Mouse (Mus musculus): Measurements from ENCODE around the gene Ctns. TPM values are rescaled to one million over a fixed set of nuclear protein-coding genes. Genes with fewer than 3 reads are reported as not detected.

Ctns gene
- total RNA-seq (2014; rRNA removed; ENCODE audit: low replicate concordance): 17.0 and 17.3 TPM in 2 replicates
- polyA plus RNA-seq (2015; fragmentation: Nextera tagmentation; extraction: Ambion mirVana): 10.3 and 10.7 TPM in 2 replicates

DNA sequence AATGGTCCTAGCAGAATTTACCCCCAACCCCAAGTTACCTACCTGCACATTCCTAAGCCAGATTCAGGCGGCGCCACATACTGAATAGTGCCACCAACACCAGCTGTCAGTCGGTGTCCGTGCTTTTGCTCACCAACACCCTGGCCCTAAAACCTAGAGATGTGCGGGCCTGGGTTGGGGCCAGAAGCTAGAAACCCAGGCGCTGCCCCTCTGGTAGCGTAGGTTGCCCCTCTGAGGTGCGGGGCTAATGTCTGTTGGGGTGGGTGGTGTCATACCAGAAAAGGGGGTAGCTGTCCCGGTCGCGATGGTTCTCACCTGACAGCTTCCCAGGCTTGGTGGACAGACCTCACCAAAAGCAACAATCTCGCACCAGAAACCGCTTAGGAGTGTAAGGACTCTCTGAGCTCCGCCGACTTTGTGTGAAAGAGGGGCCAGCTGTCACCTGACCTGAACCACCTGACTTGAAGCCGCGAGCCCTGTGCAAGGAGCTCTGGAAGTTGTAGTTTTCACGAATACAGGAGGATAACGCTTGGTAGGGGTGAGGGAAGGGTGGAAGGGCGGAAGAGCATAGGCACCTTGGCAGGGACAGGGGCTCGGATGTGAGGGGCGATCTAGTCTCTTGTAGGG, at the start of gene Ctns:
Gene Ctns, minus strand, starts transcription at position 440 of the 627 bp plus-strand sequence.
- WGBS: 1% methylated on average over 22 of the region's 22 CpGs
- DNase-seq (ENCODE audit: low spot score) (peak; percentile 97), ATAC-seq (ENCODE audit: insufficient read depth, low read depth) (peak; percentile 95)
- no peaks in the 10 kb centered on the region for H3K27me3 ChIP-seq (ENCODE audit: control insufficient read depth, insufficient read depth, low read length)
- peak within 1 kb of the TSS; percentile 67 for H3K4me3 ChIP-seq (ENCODE audit: low read depth, low read length)
- no peaks in the 10 kb centered on the region for H3K9me3 ChIP-seq (replicated peaks; ENCODE audit: control insufficient read depth, low read length)
- TF ChIP-seq CTCF (IDR thresholded peaks at IDR 0.05; ENCODE audit: low read depth) (no peak), EP300 (IDR thresholded peaks at IDR 0.05; ENCODE audit: low read depth) (no peak)
- peaks cover 8% of the 10 kb centered on the region; the same call in 1 of the 2 replicates for H3K4me1 ChIP-seq (ENCODE audit: control insufficient read depth, insufficient read depth)
- peaks cover 7% of the 10 kb centered on the region; the same call in 1 of the 2 replicates for H3K36me3 ChIP-seq (replicated peaks; ENCODE audit: control insufficient read depth, insufficient read depth, low read length)
- peak within 1 kb of the TSS; percentile 54 for H3K27ac ChIP-seq (ENCODE audit: low read depth)
- peak within 1 kb of the TSS; percentile 62 for H3K9ac ChIP-seq (replicated peaks; ENCODE audit: low read depth, low read length)
- peak within 1 kb of the TSS; percentile 84 for H3K4me2 ChIP-seq (ENCODE audit: low read depth, low read length)

DNA sequence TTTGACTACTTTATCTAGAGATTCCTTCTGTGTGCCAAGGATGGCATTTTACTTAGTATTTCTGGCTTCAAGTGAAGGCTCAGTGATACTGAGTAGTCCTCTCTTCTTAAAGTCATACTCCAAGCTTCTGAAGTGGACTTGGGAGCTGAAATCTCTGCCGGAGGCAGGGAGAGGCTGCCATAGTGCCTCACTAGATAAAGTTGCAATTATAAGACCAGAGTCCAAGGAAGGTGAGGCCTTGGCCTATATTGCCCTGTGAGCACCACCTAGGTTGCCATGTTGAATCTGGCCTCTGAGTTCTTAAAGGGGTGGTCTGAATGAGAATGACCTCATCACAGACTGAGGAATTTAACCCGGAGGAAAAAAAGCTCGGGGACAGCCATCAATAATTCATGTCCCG, 43.9 kb upstream of the Ctns start:
- Histone ChIP-seq H3K4me2 (ENCODE audit: low read depth, low read length) (no peak overlapping the region), H3K27ac (ENCODE audit: low read depth) (no peak overlapping the region), H3K4me3 (ENCODE audit: low read depth, low read length) (no peak overlapping the region), H3K9me3 (replicated peaks; ENCODE audit: control insufficient read depth, low read length) (no peaks in the 10 kb centered on the region), H3K27me3 (ENCODE audit: control insufficient read depth, insufficient read depth, low read length) (no peaks in the 10 kb centered on the region), H3K36me3 (replicated peaks; ENCODE audit: control insufficient read depth, insufficient read depth, low read length) (no peaks in the 10 kb centered on the region), H3K9ac (replicated peaks; ENCODE audit: low read depth, low read length) (no peak overlapping the region), H3K4me1 (ENCODE audit: control insufficient read depth, insufficient read depth) (no peaks in the 10 kb centered on the region)
- ATAC-seq (ENCODE audit: insufficient read depth, low read depth) (no peak), DNase-seq (ENCODE audit: low spot score) (no peak)
- 78% methylated on average over 4 of the region's 4 CpGs for WGBS
- TF ChIP-seq CTCF (IDR thresholded peaks at IDR 0.05; ENCODE audit: low read depth) (no peak), EP300 (IDR thresholded peaks at IDR 0.05; ENCODE audit: low read depth) (no peak)

DNA sequence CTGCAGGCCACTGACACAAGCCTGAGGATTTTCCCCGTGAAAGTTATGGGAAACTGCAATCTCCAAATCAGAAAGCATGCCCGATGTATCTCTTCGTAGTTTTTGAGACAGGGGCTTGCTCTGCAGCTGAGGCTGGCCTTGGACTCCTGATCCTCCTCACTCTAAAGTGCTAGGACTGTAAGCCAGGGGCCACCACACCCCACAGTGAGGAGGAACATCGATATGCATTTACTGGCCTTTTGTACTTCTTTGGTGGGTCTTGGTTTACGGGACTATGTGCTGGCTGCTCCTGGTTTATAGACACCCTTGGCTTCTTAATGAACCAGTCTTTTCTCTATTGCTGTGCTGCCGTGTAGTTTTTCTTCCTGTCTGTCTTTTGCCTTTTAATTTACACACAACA, 43.4 kb upstream of the Ctns start:
- ATAC-seq (ENCODE audit: insufficient read depth, low read depth) (no peak), DNase-seq (ENCODE audit: low spot score) (no peak)
- TF ChIP-seq EP300 (IDR thresholded peaks at IDR 0.05; ENCODE audit: low read depth) (no peak), CTCF (IDR thresholded peaks at IDR 0.05; ENCODE audit: low read depth) (no peak)
- Histone ChIP-seq H3K9me3 (replicated peaks; ENCODE audit: control insufficient read depth, low read length) (no peaks in the 10 kb centered on the region), H3K36me3 (replicated peaks; ENCODE audit: control insufficient read depth, insufficient read depth, low read length) (no peaks in the 10 kb centered on the region), H3K4me1 (ENCODE audit: control insufficient read depth, insufficient read depth) (no peaks in the 10 kb centered on the region), H3K9ac (replicated peaks; ENCODE audit: low read depth, low read length) (no peak overlapping the region), H3K4me2 (ENCODE audit: low read depth, low read length) (no peak overlapping the region), H3K4me3 (ENCODE audit: low read depth, low read length) (no peak overlapping the region), H3K27me3 (ENCODE audit: control insufficient read depth, insufficient read depth, low read length) (no peaks in the 10 kb centered on the region), H3K27ac (ENCODE audit: low read depth) (no peak overlapping the region)
- 70% methylated on average over 6 of the region's 6 CpGs for WGBS

DNA sequence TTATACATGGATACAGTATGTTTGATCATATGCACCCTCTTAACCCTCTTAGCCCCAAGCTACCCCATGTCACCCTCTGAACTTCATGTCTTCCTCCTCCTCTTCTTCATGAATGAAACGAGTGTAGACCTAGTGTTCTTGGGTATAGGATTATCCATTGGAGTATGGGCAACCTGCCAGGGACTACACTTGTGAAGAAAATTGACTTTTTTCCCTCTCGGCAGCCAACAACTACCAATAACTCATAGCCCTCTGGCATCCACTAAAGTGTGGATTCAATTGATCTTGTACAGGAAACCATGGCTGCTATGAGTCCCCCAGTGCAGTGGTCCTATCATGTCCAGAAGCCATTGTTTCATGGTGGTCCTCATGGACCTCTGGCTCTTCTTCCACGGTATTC, 37.9 kb upstream of the Ctns start:
- DNase-seq (ENCODE audit: low spot score): no peak
- Histone ChIP-seq H3K27ac (ENCODE audit: low read depth) (peak overlapping the region; percentile 40; the same call in 1 of the 2 replicates), H3K27me3 (ENCODE audit: control insufficient read depth, insufficient read depth, low read length) (no peaks in the 10 kb centered on the region)

DNA sequence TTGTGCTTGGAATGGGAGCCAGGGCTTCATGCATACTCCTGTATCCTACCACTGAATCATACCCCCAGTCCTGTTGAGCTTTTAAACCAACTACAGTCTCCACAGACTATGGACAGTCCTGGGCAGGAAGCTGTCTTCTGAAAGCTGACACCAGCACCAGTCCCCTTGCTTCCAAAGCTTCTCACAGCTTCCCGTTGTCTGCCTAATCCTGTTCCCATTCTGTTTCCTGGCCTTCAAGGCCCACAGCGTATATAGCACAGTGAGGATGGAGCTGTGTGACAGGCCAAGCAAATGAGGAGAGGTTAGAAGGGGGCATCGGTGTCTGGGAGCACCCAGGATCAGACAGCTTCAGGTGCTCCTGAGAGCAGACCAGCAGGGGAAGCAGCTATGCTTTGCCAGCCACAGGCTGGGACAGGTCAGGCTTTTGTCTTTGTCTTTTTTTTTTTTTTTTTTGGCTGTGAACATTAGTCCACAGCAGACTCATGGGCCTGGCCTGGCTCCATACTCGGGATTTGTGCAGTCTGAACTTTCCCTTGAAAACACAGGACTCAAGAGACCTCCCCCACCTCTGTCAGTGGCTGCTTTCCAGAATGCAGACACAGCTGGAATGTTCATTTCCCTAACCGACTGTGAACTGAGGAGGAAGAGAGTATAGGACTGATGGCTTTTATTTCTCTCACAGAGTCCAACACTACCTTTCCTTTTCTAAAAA, 37.3 kb upstream of the Ctns start:
- no peak for TF ChIP-seq CTCF (IDR thresholded peaks at IDR 0.05; ENCODE audit: low read depth)
- no peak for TF ChIP-seq EP300 (IDR thresholded peaks at IDR 0.05; ENCODE audit: low read depth)
- H3K36me3 ChIP-seq (replicated peaks; ENCODE audit: control insufficient read depth, insufficient read depth, low read length): no peaks in the 10 kb centered on the region
- no peak overlapping the region for H3K4me3 ChIP-seq (ENCODE audit: low read depth, low read length)
- no peak overlapping the region for H3K4me2 ChIP-seq (ENCODE audit: low read depth, low read length)
- no peak overlapping the region for H3K9ac ChIP-seq (replicated peaks; ENCODE audit: low read depth, low read length)
- ATAC-seq (ENCODE audit: insufficient read depth, low read depth) (peak; percentile 82), DNase-seq (ENCODE audit: low spot score) (peak; percentile 53)
- 18% methylated on average over 5 of the region's 5 CpGs for WGBS
- H3K4me1 ChIP-seq (ENCODE audit: control insufficient read depth, insufficient read depth): no peaks in the 10 kb centered on the region
- H3K27me3 ChIP-seq (ENCODE audit: control insufficient read depth, insufficient read depth, low read length): no peaks in the 10 kb centered on the region
- H3K27ac ChIP-seq (ENCODE audit: low read depth): peak overlapping the region; percentile 84
- H3K9me3 ChIP-seq (replicated peaks; ENCODE audit: control insufficient read depth, low read length): no peaks in the 10 kb centered on the region

More for the DNA sequence above, 37.9 kb upstream of the Ctns start:
- WGBS: 59% methylated on average over 3 of the region's 3 CpGs
- Histone ChIP-seq H3K9ac (replicated peaks; ENCODE audit: low read depth, low read length) (no peak overlapping the region), H3K4me2 (ENCODE audit: low read depth, low read length) (no peak overlapping the region), H3K36me3 (replicated peaks; ENCODE audit: control insufficient read depth, insufficient read depth, low read length) (no peaks in the 10 kb centered on the region), H3K4me1 (ENCODE audit: control insufficient read depth, insufficient read depth) (no peaks in the 10 kb centered on the region), H3K4me3 (ENCODE audit: low read depth, low read length) (no peak overlapping the region), H3K9me3 (replicated peaks; ENCODE audit: control insufficient read depth, low read length) (no peaks in the 10 kb centered on the region)
- ATAC-seq (ENCODE audit: insufficient read depth, low read depth): no peak
- no peak for TF ChIP-seq EP300 (IDR thresholded peaks at IDR 0.05; ENCODE audit: low read depth)
- TF ChIP-seq CTCF (IDR thresholded peaks at IDR 0.05; ENCODE audit: low read depth): no peak

All from heart, postnatal 0 days (tissue).